ENCODE assay signal across 23 mouse cellular contexts in the genomic region with DNA sequence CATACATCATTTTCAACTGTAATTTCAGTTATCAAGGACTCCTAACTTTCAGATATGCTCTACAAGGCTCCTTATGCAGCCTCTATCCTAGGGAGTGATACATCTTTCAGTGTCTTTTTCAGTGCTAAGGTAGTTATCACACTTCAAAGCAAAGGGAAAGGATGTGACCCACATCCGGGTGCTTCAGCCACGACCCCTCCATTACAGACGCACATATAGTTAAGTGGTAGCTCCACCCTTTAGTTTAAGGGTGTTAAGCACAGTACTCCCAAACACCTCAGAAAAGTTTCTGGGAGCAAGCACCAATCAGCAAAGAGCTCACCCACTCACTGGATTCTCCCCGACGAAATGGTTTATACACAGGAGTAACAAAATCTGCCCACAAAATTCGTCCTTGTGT.
A peak's percentile ranks its signal among the peaks of the same experiment; 100 is the strongest.
DNase-seq lines count a peak whose midpoint lies in the region; ATAC-seq and TF ChIP-seq lines count a peak whose summit lies in the region.
"Had no signal": no experiment of that assay in that cellular context is flagged by ENCODE, and none has a peak within 500 bp of the region (broad histone marks: within the 10 kb centered on the region; RNA-seq: fewer than 3 reads in every experiment).

No protein-coding gene starts in this region.

- H3K4me2 ChIP-seq in midbrain, postnatal 0 days (ENCODE audit: low read depth, low read length, poor library complexity, severe bottlenecking), result no peak overlapping the region
- H3K4me2 ChIP-seq: forebrain, embryonic 13.5 days; heart, embryonic 11.5 days; heart, embryonic 15.5 days; hindbrain, embryonic 12.5 days; intestine, embryonic 15.5 days had no signal

- H3K27me3 ChIP-seq in E14TG2a.4 (ENCODE audit: insufficient read depth, low read length), result no peaks in the 10 kb centered on the region
- H3K27me3 ChIP-seq in midbrain, postnatal 0 days (ENCODE audit: insufficient read depth, low read length), result no peaks in the 10 kb centered on the region
- H3K27me3 ChIP-seq: CH12.LX; forebrain, embryonic 13.5 days; heart, embryonic 15.5 days; hindbrain, embryonic 12.5 days; intestine, embryonic 15.5 days had no signal

- H3K27ac ChIP-seq in midbrain, postnatal 0 days (ENCODE audit: low read depth, low read length), result no peak overlapping the region
- H3K27ac ChIP-seq: embryonic facial prominence, embryonic 10.5 days; forebrain, embryonic 13.5 days; heart, adult 2 months; heart, embryonic 15.5 days; hindbrain, embryonic 12.5 days; intestine, embryonic 15.5 days had no signal

- H3K9me3 ChIP-seq in E14TG2a.4 (ENCODE audit: low read length), result peaks cover 8% of the 10 kb centered on the region
- H3K9me3 ChIP-seq in midbrain, postnatal 0 days (ENCODE audit: low read length), result no peaks in the 10 kb centered on the region
- H3K9me3 ChIP-seq: embryonic facial prominence, embryonic 10.5 days; forebrain, embryonic 13.5 days; G1E; heart, embryonic 15.5 days; hindbrain, embryonic 12.5 days; intestine, embryonic 15.5 days had no signal

- 75% methylated on average over 6 of the region's 6 CpGs for WGBS in midbrain, postnatal 0 days

- no peak for TF ChIP-seq CTCF in E14TG2a.4 (conservative IDR thresholded peaks at IDR 0.05; ENCODE audit: low read length)
- no peak for TF ChIP-seq CTCF in midbrain, postnatal 0 days (IDR thresholded peaks at IDR 0.05)

- 0 out of 2 replicates have a peak overlapping the region, but pooled peaks have one; percentile 13 for H3K4me3 ChIP-seq in E14TG2a.4 (replicated peaks; ENCODE audit: low read length)
- H3K4me3 ChIP-seq in midbrain, postnatal 0 days (ENCODE audit: low read depth, low read length), result no peak overlapping the region
- H3K4me3 ChIP-seq: embryonic facial prominence, embryonic 10.5 days; forebrain, embryonic 13.5 days; heart, adult 2 months; heart, embryonic 15.5 days; hindbrain, embryonic 12.5 days; intestine, embryonic 15.5 days had no signal

- peaks cover 87% of the 10 kb centered on the region for H3K36me3 ChIP-seq in E14TG2a.4 (ENCODE audit: insufficient read depth, low read length)
- no peaks in the 10 kb centered on the region for H3K36me3 ChIP-seq in midbrain, postnatal 0 days (ENCODE audit: insufficient read depth, low read length)
- H3K36me3 ChIP-seq: G1E had no signal

- no peak overlapping the region for H3K9ac ChIP-seq in midbrain, postnatal 0 days (replicated peaks; ENCODE audit: low read length, poor library complexity, severe bottlenecking)
- H3K9ac ChIP-seq: forebrain, embryonic 13.5 days; forebrain, postnatal 0 days; heart, embryonic 15.5 days; hindbrain, embryonic 12.5 days; intestine, embryonic 15.5 days had no signal

- DNase-seq in thymus, postnatal 4 days, result peak; percentile 29
- DNase-seq in thymus, postnatal 14 days, result no peak
- peak; percentile 18 for DNase-seq in induced T-regulatory cell, adult 2 months (ENCODE audit: low read depth)
- no peak for DNase-seq in midbrain, postnatal 0 days (ENCODE audit: low spot score)
- DNase-seq in heart, postnatal 10 days, result no peak
- no peak for DNase-seq in heart, postnatal 4 days
- DNase-seq: adrenal gland, adult 8-10 months; adrenal gland, postnatal 36 days; cerebellum, adult 2 months; cerebellum, postnatal 10 days; forebrain, postnatal 0 days; gastrocnemius, postnatal 14 days; heart, adult 2 months had no signal

- H3K4me1 ChIP-seq in E14TG2a.4 (replicated peaks; ENCODE audit: low read depth, low read length), result peaks cover 66% of the 10 kb centered on the region
- H3K4me1 ChIP-seq in midbrain, postnatal 0 days (ENCODE audit: insufficient read depth, low read length), result no peaks in the 10 kb centered on the region; the same call in 1 of the 2 replicates
- H3K4me1 ChIP-seq: intestine, embryonic 15.5 days had no signal

- intact Hi-C loops in heart, postnatal 10 days (cut with DNase I), result no loop called here

- no peak for ATAC-seq in midbrain, postnatal 0 days (ENCODE audit: low FRiP score)
- ATAC-seq: forebrain, postnatal 0 days; hindbrain, embryonic 16.5 days; intestine, embryonic 15.5 days had no signal

Comparison
In these comparisons a context has a peak if more than half of its experiments do, and no peak if none do; other contexts are left out.
1. DNase-seq: peak in thymus, postnatal 4 days (single experiment) and induced T-regulatory cell, adult 2 months (single experiment); none in thymus, postnatal 14 days (single experiment), midbrain, postnatal 0 days (single experiment), heart, postnatal 10 days (0 of 2) and heart, postnatal 4 days (single experiment).